Mouse (Mus musculus): ENCODE data around the gene Igflr1.

Gene Igflr1

GRCm38 (mm10) chr7:30553810-30554584 lies 11.2 kb upstream of the Igflr1 start:
- no peak for DNase-seq

GRCm38 (mm10) chr7:30556894-30557536 lies 8.2 kb upstream of the Igflr1 start:
- DNase-seq, result no peak

GRCm38 (mm10) chr7:30557901-30558514 lies 7.2 kb upstream of the Igflr1 start:
- no peak for DNase-seq

- DNase-seq, result no peak
Observed at GRCm38 (mm10) chr7:30558656-30559442, 6.4 kb upstream of the Igflr1 start.

- peak; percentile 97 to 99 for DNase-seq
Observed at GRCm38 (mm10) chr7:30559443-30559954, 5.7 kb upstream of the Igflr1 start, which contains the start of gene Lin37. Lin37 (minus strand) TSS chr7:30559838.

- DNase-seq, result no peak
Observed at GRCm38 (mm10) chr7:30560296-30560695, 4.9 kb upstream of the Igflr1 start.

- DNase-seq, result no peak
Observed at GRCm38 (mm10) chr7:30562526-30563116, 2.6 kb upstream of the Igflr1 start.

- DNase-seq, result peak; percentile 97
Observed at GRCm38 (mm10) chr7:30563117-30563905, 1.9 kb upstream of the Igflr1 start, which contains the start of the genes U2af1l4, Gm49396 and Psenen. U2af1l4 (plus strand) TSS chr7:30563301. Gm49396 (plus strand) TSS chr7:30563344. Psenen (minus strand) TSS chr7:30563627.

- DNase-seq, result no peak
Observed at GRCm38 (mm10) chr7:30563906-30564280, 1.3 kb upstream of the Igflr1 start.

GRCm38 (mm10) chr7:30566033-30566432 lies 806 bp downstream of the Igflr1 start:
- peak in 1 of 2 experiments; percentile 53 for DNase-seq

GRCm38 (mm10) chr7:30567555-30567954 lies 2.3 kb downstream of the Igflr1 start:
- no peak for DNase-seq

GRCm38 (mm10) chr7:30572389-30572788 lies 7.2 kb downstream of the Igflr1 start:
- DNase-seq, result no peak

GRCm38 (mm10) chr7:30572969-30573368 lies 7.7 kb downstream of the Igflr1 start:
- DNase-seq, result no peak

GRCm38 (mm10) chr7:30579950-30580349 lies 14.7 kb downstream of the Igflr1 start:
- no peak for DNase-seq

- DNase-seq, result no peak
Observed at GRCm38 (mm10) chr7:30581547-30581946, 16.3 kb downstream of the Igflr1 start.

- DNase-seq, result no peak
Observed at GRCm38 (mm10) chr7:30584339-30584738, 19.1 kb downstream of the Igflr1 start.

- DNase-seq, result no peak
Observed at GRCm38 (mm10) chr7:30585170-30585569, 19.9 kb downstream of the Igflr1 start.

GRCm38 (mm10) chr7:30586455-30587020 lies 21.3 kb downstream of the Igflr1 start:
- no peak for DNase-seq

GRCm38 (mm10) chr7:30587842-30588667 lies 22.8 kb downstream of the Igflr1 start:
- DNase-seq, result peak in 1 of 2 experiments; percentile 64
